Mouse (Mus musculus) brain, embryonic 14.5 days (tissue): ENCODE results near the gene Gdnf.

Experiments used
- CTCF ChIP-seq: fragments of 200-500 bp; IDR thresholded peaks from 2 replicates; pipeline ENCODE4 v1.5.1; 2012; ENCODE audit warnings: inconsistent platforms, mild to moderate bottlenecking, moderate library complexity, borderline replicate concordance; ENCODE audit not compliant: insufficient read depth, insufficient read length; ENCODE audit errors: extremely low read depth
- POLR2A ChIP-seq: fragments of 200-500 bp; IDR thresholded peaks from 2 replicates; pipeline ENCODE4 v1.6.1; 2012; ENCODE audit warnings: mild to moderate bottlenecking, inconsistent platforms, borderline replicate concordance; ENCODE audit not compliant: poor library complexity, insufficient read depth, insufficient read length, severe bottlenecking; ENCODE audit errors: extremely low read depth

GRCm38 (mm10) chr15:7835404-7835803 is 24.8 kb downstream of the Gdnf start:
- TF ChIP-seq POLR2A, result no peak
- no peak for TF ChIP-seq CTCF
